Mouse (Mus musculus): ENCODE measurements around the gene Lrrc4c.

DNA sequence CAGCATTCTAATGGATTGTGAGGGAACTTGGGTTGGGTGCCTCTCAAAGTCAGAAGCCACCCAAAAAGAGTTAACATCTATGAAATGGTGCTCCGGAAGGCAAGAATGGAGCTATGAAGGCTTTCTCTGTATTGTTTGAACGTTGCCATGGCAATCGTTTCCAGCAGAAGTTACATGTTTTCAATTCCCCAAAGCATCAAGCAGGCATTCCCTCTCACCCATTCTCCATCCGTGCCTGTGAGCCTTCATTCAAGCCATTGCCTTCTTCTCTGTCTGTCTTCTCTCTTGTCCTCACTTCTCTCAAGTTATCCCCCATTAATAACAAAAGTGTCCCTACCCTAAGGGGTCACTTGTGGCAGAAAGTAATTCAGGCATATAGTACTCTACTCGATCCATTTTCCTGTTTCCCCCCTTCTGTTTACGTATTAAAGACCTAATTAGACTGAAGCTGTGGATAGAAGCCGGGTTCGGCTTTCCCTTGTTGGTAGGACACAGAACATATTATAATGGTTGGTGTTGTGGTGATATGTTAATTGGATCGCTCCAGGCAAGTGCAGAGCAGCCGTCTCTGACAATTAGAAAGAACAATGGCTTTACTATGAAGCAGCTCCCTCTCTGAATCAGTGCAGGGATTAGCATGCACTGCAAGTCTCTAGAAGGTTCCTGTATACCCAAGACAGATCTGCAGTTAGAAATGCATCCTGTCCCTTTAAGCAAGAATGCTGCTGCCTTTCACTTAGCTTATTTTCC is 1160.4 kb downstream of the Lrrc4c start:
- no peak for TF ChIP-seq CTCF (IDR thresholded peaks at IDR 0.05; ENCODE audit: low read depth)
- TF ChIP-seq EP300 (optimal IDR thresholded peaks at IDR 0.05): no peak
